Comparison of ENCODE assay signal across 8 mouse cellular contexts in the genomic region with DNA sequence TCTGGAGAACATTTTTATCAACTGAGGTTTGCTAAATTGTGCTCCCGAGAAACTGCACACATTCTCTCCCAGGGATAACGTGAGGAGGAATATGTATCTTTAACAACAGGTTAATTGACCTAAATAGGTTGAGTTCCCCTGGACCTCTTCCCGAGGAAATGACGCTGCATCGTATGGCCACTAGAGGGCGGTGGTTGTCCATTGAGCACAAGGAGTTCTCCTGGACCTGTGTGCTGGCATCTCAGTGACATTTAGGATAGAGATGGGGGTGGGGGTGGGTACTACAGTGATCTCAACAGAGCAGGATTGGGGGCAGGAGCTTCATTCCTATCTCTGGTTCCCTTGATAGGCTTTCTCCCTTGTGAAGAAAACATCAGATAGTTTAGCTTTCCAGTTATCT. TPM values are rescaled to one million over a fixed set of nuclear protein-coding genes. Genes with fewer than 3 reads are reported as not detected.
DNase-seq lines count a peak whose midpoint lies in the region; ATAC-seq and TF ChIP-seq lines count a peak whose summit lies in the region.

No protein-coding gene starts in this region.

- no peaks in the 10 kb centered on the region for H3K36me3 ChIP-seq in kidney, postnatal 0 days (ENCODE audit: insufficient read depth, low read length)

- no peak overlapping the region for H3K27ac ChIP-seq in kidney, postnatal 0 days

- no peaks in the 10 kb centered on the region for H3K27me3 ChIP-seq in kidney, postnatal 0 days (ENCODE audit: insufficient read depth, low read length)

- H3K4me1 ChIP-seq in kidney, postnatal 0 days (replicated peaks; ENCODE audit: insufficient read depth, low read length): no peaks in the 10 kb centered on the region

- ATAC-seq in kidney, postnatal 0 days (replicated peaks; ENCODE audit: low FRiP score, low read depth): no peak
- ATAC-seq in megakaryocyte, adult 5-6 weeks (ENCODE audit: poor library complexity, severe bottlenecking): peak; percentile 47; the same call in 1 of the 2 replicates

- no peak overlapping the region for H3K4me3 ChIP-seq in kidney, postnatal 0 days (replicated peaks; ENCODE audit: low read depth, low read length)

- DNase-seq in gastrocnemius, adult 18-20 months (ENCODE audit: low spot score): peak; percentile 29
- DNase-seq in gastrocnemius, postnatal 25 days: no peak
- DNase-seq in 3134 (ENCODE audit: extremely low read depth, insufficient read length, low spot score): peak; percentile 26
- DNase-seq in T-cell, adult 2 months (ENCODE audit: low spot score): peak; percentile 23
- peak; percentile 55 to 76 for DNase-seq in cerebellum, postnatal 25 days
- DNase-seq in kidney, postnatal 0 days (ENCODE audit: low spot score): peak; percentile 68
- DNase-seq in testis, postnatal 10 days (ENCODE audit: low spot score): peak; percentile 75

- no peaks in the 10 kb centered on the region for H3K9me3 ChIP-seq in kidney, postnatal 0 days (replicated peaks; ENCODE audit: low read length)

- H3K9ac ChIP-seq in kidney, postnatal 0 days (ENCODE audit: low read depth, low read length): no peak overlapping the region

- WGBS in kidney, postnatal 0 days: 21% methylated on average over 6 of the region's 6 CpGs

- peak; percentile 89 for TF ChIP-seq CTCF in kidney, postnatal 0 days (IDR thresholded peaks at IDR 0.05; ENCODE audit: low read depth)

- no peak overlapping the region for H3K4me2 ChIP-seq in kidney, postnatal 0 days (ENCODE audit: low read length)

RNA-seq across cellular contexts. Expression of gene Zfp157, which starts 32.3 kb away (rescaled TPM):
- 1 to 10 TPM; 1.7 to 1.8 TPM for total RNA-seq in gastrocnemius, adult 18-20 months (2021)
- 1 to 10 TPM; 2.1 to 2.9 TPM for total RNA-seq in gastrocnemius, postnatal 25 days (2021)
- 24.0 and 25.3 TPM in 2 replicates for polyA plus RNA-seq in kidney, postnatal 0 days (2015; fragmentation: Nextera tagmentation; extraction: Ambion mirVana)
- total RNA-seq in megakaryocyte, adult 5-6 weeks (2015): 9.1 and 15.3 TPM in 2 replicates
- total RNA-seq in megakaryocyte, adult 5-6 weeks (2017): 10.8 and 11.1 TPM in 2 replicates
